Mouse (Mus musculus): ENCODE data around the gene Atrn.

- TF ChIP-seq CTCF (IDR thresholded peaks at IDR 0.05; ENCODE audit: low read depth): no peak
- no peak for TF ChIP-seq EP300 (IDR thresholded peaks at IDR 0.05; ENCODE audit: low read depth)
These were observed 10.3 kb downstream of the Atrn start for GRCm38 (mm10) chr2:130916521-130917147.

Measured in liver, embryonic 14.5 days (tissue).